Mouse (Mus musculus) forebrain, embryonic 14.5 days (tissue): ENCODE data around the gene Stat6. TPM values are rescaled to one million over a fixed set of nuclear protein-coding genes. Genes with fewer than 3 reads are reported as not detected.

ENCODE experiments used
- ATAC-seq: fragments of 200-750 bp; cut with Nextera tagmentation; 2 replicates; pipeline ENCODE4 v1.8.0; 2017; ENCODE audit warnings: mild to moderate bottlenecking, moderate library complexity
- DNase-seq: peaks from one replicate; pipeline ENCODE4 v3.0.0-alpha.2; 2015; ENCODE audit warnings: low spot score
- H3K27ac ChIP-seq: fragments of 300-500 bp; sonication (generic); 2 replicates; pipeline ENCODE4 v1.5.1; 2014; ENCODE audit warnings: low read depth, mild to moderate bottlenecking, control low read depth, low read length, moderate library complexity
- H3K27me3 ChIP-seq: fragments of 300-500 bp; sonication (generic); replicated peaks from 2 replicates; pipeline ENCODE4 v1.6.1; 2014; ENCODE audit warnings: low read length, control low read depth, mixed read lengths; ENCODE audit not compliant: control insufficient read depth, insufficient read depth
- H3K36me3 ChIP-seq: fragments of 300-500 bp; sonication (generic); 2 replicates; pipeline ENCODE4 v1.6.1; 2014; ENCODE audit warnings: low read length, control low read depth; ENCODE audit not compliant: control insufficient read depth, insufficient read depth
- H3K4me1 ChIP-seq: fragments of 300-500 bp; sonication (generic); 2 replicates; pipeline ENCODE4 v1.6.1; 2014; ENCODE audit warnings: antibody characterized with exemption, low read length, control low read depth; ENCODE audit not compliant: control insufficient read depth, insufficient read depth
- H3K4me2 ChIP-seq: fragments of 300-500 bp; sonication (generic); 2 replicates; pipeline ENCODE4 v1.6.1; 2014; ENCODE audit warnings: mild to moderate bottlenecking, control low read depth, low read length
- H3K4me3 ChIP-seq: fragments of 300-500 bp; sonication (generic); 2 replicates; pipeline ENCODE4 v1.5.1; 2014; ENCODE audit warnings: low read depth, low read length, control low read depth
- H3K9ac ChIP-seq: fragments of 300-500 bp; sonication (generic); 2 replicates; pipeline ENCODE4 v1.6.1; 2014; ENCODE audit warnings: mild to moderate bottlenecking, low read length, control low read depth, moderate library complexity
- H3K9me3 ChIP-seq: fragments of 300-500 bp; sonication (generic); replicated peaks from 2 replicates; pipeline ENCODE4 v1.6.1; 2016; ENCODE audit warnings: low read length, control low read depth, mixed read lengths; ENCODE audit not compliant: control insufficient read depth
- WGBS: fragments of 180-500 bp; shearing (Covaris S2); extraction: QIAGEN DNeasy Blood & Tissue Kit; methylation state at CpG from one replicate; pipeline ENCODE4 v1.1.7; 2014; 5-methylcytosine and 5-hydroxymethylcytosine counted together
- polyA plus RNA-seq: library from polyadenylated mRNA; unstranded; fragments of >200 nt; fragmentation: Nextera tagmentation; extraction: Ambion mirVana; gene quantifications from 2 replicates; pipeline ENCODE4 v1.2.1, GENCODE M21; 2014

Stat6 gene
- polyA plus RNA-seq = 3.4 and 3.7 TPM in 2 replicates

DNA sequence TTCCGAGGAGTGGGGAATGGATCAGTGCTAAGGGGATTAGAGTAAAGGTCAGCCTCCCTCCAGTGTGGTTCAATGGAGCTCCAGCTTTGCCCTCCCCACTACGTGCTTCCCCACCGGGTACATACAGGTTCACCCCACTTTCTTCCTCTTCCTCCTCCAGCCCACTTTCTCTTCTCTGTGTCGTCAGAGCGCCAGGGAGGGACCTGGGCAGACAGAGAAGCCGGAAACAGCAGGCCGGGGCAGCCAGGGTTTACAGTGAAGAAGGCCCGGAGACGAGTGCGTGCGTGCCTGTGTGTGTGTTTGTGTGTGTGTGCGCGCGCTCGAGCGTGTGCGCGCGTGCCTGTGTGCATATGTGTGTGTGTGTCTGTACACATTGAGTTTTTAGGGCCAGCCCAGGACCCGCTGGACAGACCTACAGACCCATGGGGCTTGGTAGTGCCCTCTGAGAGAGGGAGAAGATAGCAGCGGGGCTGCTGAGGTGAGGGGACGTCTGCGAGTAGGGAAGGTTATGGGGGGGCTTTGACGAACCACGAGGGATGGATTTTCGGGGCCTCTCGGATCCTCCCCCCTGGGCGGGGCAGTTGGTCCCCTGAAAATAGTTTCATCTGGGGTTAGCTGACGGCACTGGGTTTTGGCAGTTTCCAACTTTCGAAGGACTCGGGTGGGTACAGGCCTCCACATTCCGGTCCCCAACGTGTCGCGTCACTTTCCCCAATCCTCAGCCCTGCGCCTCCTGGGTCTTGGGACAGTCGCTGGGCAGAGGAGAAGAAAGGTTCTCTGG is at the start of gene Stat6:
TSS of gene Stat6 (plus strand) at position 215 of the 781 bp plus-strand sequence.
- H3K27ac ChIP-seq = no peak within 1 kb of the TSS; the same call in 1 of the 2 replicates
- H3K36me3 ChIP-seq = no peaks in the 10 kb centered on the region
- peak; percentile 37; the same call in 1 of the 2 replicates for ATAC-seq
- peak within 1 kb of the TSS; percentile 26 for H3K4me3 ChIP-seq
- 8% methylated on average over 37 of the region's 37 CpGs for WGBS
- DNase-seq = peak; percentile 37
- H3K9ac ChIP-seq = peak within 1 kb of the TSS; percentile 35; the same call in 1 of the 2 replicates
- no peaks in the 10 kb centered on the region for H3K9me3 ChIP-seq
- H3K4me1 ChIP-seq = 0 out of 2 replicates have a peak, but pooled peaks cover 8% of the 10 kb centered on the region
- peaks cover 23% of the 10 kb centered on the region for H3K27me3 ChIP-seq
- peak within 1 kb of the TSS; percentile 42 for H3K4me2 ChIP-seq

GRCm38 (mm10) chr10:127594405-127594804 is 48.4 kb upstream of the Stat6 start:
- peaks cover 71% of the 10 kb centered on the region for H3K36me3 ChIP-seq
- 93% methylated on average over 8 of the region's 8 CpGs for WGBS
- ATAC-seq (no peak), DNase-seq (no peak)
- peaks cover 4% of the 10 kb centered on the region; the same call in 1 of the 2 replicates for H3K4me1 ChIP-seq
- no peak overlapping the region for H3K4me2 ChIP-seq
- no peak overlapping the region for H3K4me3 ChIP-seq
- no peaks in the 10 kb centered on the region for H3K9me3 ChIP-seq
- no peak overlapping the region for H3K27ac ChIP-seq
- H3K9ac ChIP-seq = no peak overlapping the region
- no peaks in the 10 kb centered on the region for H3K27me3 ChIP-seq

GRCm38 (mm10) chr10:127594930-127595715 is 47.7 kb upstream of the Stat6 start:
- Histone ChIP-seq H3K36me3 (peaks cover 69% of the 10 kb centered on the region), H3K9me3 (no peaks in the 10 kb centered on the region), H3K27ac (no peak overlapping the region), H3K4me1 (peaks cover 4% of the 10 kb centered on the region; the same call in 1 of the 2 replicates), H3K27me3 (no peaks in the 10 kb centered on the region), H3K4me3 (no peak overlapping the region), H3K4me2 (no peak overlapping the region), H3K9ac (no peak overlapping the region)
- WGBS = 94% methylated on average over 30 of the region's 30 CpGs
- DNase-seq (no peak), ATAC-seq (no peak)

DNA sequence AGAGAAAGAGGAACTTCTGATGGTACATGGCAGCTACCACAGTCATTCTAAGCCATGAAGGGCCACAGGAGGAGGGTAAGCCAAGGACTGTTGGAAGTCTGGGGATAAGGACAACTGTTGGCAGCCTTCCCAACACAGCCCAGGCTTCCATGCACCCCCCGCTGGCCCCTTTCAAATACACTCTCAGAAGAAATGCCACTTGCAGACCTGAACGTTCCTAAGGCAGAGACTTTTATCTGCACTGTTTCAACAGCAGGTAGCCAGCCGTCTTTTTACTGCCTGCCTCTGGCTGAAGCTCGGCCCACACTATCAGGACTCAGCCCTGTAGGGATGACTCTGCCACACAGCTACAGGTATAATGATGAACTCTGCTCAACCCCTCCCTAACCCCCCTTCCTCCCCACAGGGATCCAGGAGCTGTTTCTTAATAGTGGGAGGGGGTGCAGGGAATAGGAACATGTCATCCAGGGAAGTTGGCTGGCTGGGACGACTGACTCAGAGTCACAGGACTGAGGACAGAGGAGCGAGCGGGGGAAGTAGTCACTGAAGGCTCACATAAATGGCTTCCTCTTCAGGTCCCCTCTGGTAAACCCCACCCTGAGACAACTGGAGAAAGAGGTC is 46.4 kb upstream of the Stat6 start:
- Histone ChIP-seq H3K27me3 (no peaks in the 10 kb centered on the region), H3K4me2 (no peak overlapping the region), H3K9ac (no peak overlapping the region), H3K9me3 (no peaks in the 10 kb centered on the region), H3K4me1 (peaks cover 4% of the 10 kb centered on the region; the same call in 1 of the 2 replicates), H3K4me3 (no peak overlapping the region), H3K27ac (no peak overlapping the region), H3K36me3 (peaks cover 67% of the 10 kb centered on the region)
- ATAC-seq (peak; percentile 29; the same call in 1 of the 2 replicates), DNase-seq (peak; percentile 65)
- WGBS = 35% methylated on average over 7 of the region's 7 CpGs

DNA sequence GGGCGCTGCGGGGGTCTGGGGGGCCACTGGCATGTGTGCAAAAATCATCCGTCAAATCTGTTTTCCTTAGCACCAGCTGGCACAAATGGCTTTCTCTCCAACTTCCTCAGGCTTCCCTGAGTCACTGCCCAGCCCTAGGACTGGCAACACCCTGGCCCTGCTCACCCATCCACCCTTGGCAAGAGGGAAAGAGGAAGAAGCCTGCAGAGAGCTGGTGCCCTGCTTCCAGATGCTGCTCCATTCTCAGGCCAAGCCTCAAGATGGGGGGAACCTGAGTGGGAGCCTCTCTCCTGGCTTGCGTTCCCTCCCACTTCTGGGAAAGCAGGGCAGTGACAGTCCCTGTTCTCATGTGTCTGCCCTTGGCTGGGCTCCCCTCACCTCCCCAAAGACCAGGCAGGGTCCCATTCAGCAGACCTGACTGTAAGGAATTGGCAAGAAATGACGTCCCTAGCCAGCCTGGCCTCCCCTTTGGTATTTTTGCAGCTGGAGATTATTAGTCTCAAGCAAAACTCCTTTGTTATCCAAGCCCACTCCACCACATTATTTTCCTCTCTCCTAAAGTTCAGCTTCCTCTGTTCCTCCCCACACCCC is 45.4 kb upstream of the Stat6 start:
- Histone ChIP-seq H3K4me2 (no peak overlapping the region), H3K9me3 (no peaks in the 10 kb centered on the region), H3K4me3 (no peak overlapping the region), H3K36me3 (peaks cover 67% of the 10 kb centered on the region), H3K27ac (no peak overlapping the region), H3K4me1 (peaks cover 4% of the 10 kb centered on the region; the same call in 1 of the 2 replicates), H3K9ac (no peak overlapping the region), H3K27me3 (no peaks in the 10 kb centered on the region)
- ATAC-seq (no peak), DNase-seq (no peak)
- 81% methylated on average over 5 of the region's 5 CpGs for WGBS

GRCm38 (mm10) chr10:127598607-127599006 is 44.2 kb upstream of the Stat6 start:
- H3K4me3 ChIP-seq = no peak overlapping the region
- H3K9ac ChIP-seq = no peak overlapping the region
- no peak for ATAC-seq
- H3K27ac ChIP-seq = no peak overlapping the region
- peaks cover 67% of the 10 kb centered on the region for H3K36me3 ChIP-seq
- no peak for DNase-seq
- H3K4me1 ChIP-seq = peaks cover 4% of the 10 kb centered on the region; the same call in 1 of the 2 replicates
- no peak overlapping the region for H3K4me2 ChIP-seq
- no peaks in the 10 kb centered on the region for H3K9me3 ChIP-seq
- no peaks in the 10 kb centered on the region for H3K27me3 ChIP-seq
- WGBS = 73% methylated on average over 8 of the region's 8 CpGs

GRCm38 (mm10) chr10:127599252-127599651 is 43.5 kb upstream of the Stat6 start:
- Histone ChIP-seq H3K4me1 (peaks cover 4% of the 10 kb centered on the region; the same call in 1 of the 2 replicates), H3K9ac (no peak overlapping the region), H3K9me3 (no peaks in the 10 kb centered on the region), H3K36me3 (peaks cover 67% of the 10 kb centered on the region), H3K27me3 (no peaks in the 10 kb centered on the region), H3K4me2 (no peak overlapping the region), H3K27ac (no peak overlapping the region), H3K4me3 (no peak overlapping the region)
- DNase-seq (no peak), ATAC-seq (no peak)
- WGBS = 89% methylated on average over 11 of the region's 11 CpGs

DNA sequence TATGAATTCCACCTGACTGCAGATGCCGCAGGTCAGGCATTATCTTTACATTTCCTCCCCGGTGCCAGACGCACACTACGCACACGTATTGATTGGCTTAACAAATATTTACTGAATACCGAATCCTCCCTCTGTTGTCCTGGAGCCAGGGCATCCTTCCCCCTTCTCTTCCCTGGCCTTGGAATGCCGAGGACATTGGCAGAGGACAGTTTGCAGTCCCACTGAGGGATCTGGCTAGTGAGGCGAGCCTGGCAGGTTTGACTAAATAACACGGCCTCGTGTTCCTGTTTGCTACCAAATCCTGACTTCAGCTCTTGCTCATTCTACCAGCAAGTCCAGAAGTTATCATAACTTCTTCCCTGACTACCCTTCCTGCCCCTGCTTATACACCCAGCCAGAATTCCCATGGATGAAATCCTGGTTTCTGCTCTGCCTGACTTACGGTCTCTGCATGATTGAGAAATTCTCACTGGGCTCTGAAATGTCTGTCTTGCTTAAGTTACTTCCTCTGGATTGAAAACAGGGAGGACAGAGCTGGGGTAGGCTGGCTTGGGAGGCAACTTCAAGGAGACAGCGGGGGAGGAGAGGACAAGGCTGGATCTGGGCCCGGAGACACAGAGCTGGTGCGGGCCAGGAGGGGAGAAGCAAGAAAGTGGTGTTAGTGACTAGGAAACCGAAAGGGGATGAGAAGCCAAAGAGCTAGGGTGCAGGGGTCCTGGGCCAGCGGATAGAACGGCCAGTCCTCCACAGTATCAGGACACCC is 42.8 kb upstream of the Stat6 start:
- ATAC-seq (no peak), DNase-seq (no peak)
- H3K4me2 ChIP-seq = no peak overlapping the region
- H3K36me3 ChIP-seq = peaks cover 67% of the 10 kb centered on the region
- no peak overlapping the region for H3K9ac ChIP-seq
- H3K27me3 ChIP-seq = no peaks in the 10 kb centered on the region
- no peak overlapping the region for H3K27ac ChIP-seq
- H3K4me3 ChIP-seq = no peak overlapping the region
- 81% methylated on average over 17 of the region's 17 CpGs for WGBS
- H3K4me1 ChIP-seq = peaks cover 4% of the 10 kb centered on the region; the same call in 1 of the 2 replicates
- H3K9me3 ChIP-seq = no peaks in the 10 kb centered on the region
